Mouse (Mus musculus) neural tube, embryonic 11.5 days (tissue): ENCODE measurements at regions not wholly inside any gene's neighbourhood (a gene's known extent, or its start where the extent isn't known, plus 50 kb on each side); places are given as distances from the start of the nearest gene placed in this dataset.

ENCODE experiments used
- ATAC-seq: fragments of 200-750 bp; cut with Nextera tagmentation; 2 replicates; pipeline ENCODE4 v1.8.0; 2017; ENCODE audit warnings: moderate number of reproducible peaks, mild to moderate bottlenecking, moderate TSS enrichment, moderate library complexity; ENCODE audit not compliant: insufficient read depth, low FRiP score, low TSS enrichment
- DNase-seq: peaks from one replicate; pipeline ENCODE4 v3.0.0-alpha.2; 2015; ENCODE audit warnings: low spot score
- H3K27ac ChIP-seq: fragments of 300-500 bp; sonication (generic); 2 replicates; pipeline ENCODE4 v1.5.1; 2014; ENCODE audit warnings: low read depth, mild to moderate bottlenecking, low read length
- H3K27me3 ChIP-seq: fragments of 300-500 bp; sonication (generic); 2 replicates; pipeline ENCODE4 v1.6.1; 2014; ENCODE audit warnings: mild to moderate bottlenecking, low read length, mixed read lengths; ENCODE audit not compliant: control insufficient read depth, insufficient read depth
- H3K36me3 ChIP-seq: fragments of 300-500 bp; sonication (generic); 2 replicates; pipeline ENCODE4 v1.6.1; 2014; ENCODE audit warnings: mild to moderate bottlenecking, low read length, moderate library complexity, mixed read lengths; ENCODE audit not compliant: control insufficient read depth, insufficient read depth
- H3K4me1 ChIP-seq: fragments of 300-500 bp; sonication (generic); 2 replicates; pipeline ENCODE4 v1.6.1; 2014; ENCODE audit warnings: low read length, mixed read lengths; ENCODE audit not compliant: control insufficient read depth, insufficient read depth
- H3K4me2 ChIP-seq: fragments of 300-500 bp; sonication (generic); 2 replicates; pipeline ENCODE4 v1.6.1; 2014; ENCODE audit warnings: low read depth, mild to moderate bottlenecking, moderate library complexity
- H3K4me3 ChIP-seq: fragments of 300-500 bp; sonication (generic); 2 replicates; pipeline ENCODE4 v1.5.1; 2014; ENCODE audit warnings: low read depth, low read length
- H3K9ac ChIP-seq: fragments of 300-500 bp; sonication (generic); 2 replicates; pipeline ENCODE4 v1.6.1; 2014; ENCODE audit warnings: mild to moderate bottlenecking, low read length
- H3K9me3 ChIP-seq: fragments of 300-500 bp; sonication (generic); 2 replicates; pipeline ENCODE4 v1.6.1; 2016; ENCODE audit warnings: low read length; ENCODE audit not compliant: control insufficient read depth
- WGBS: fragments of 180-500 bp; shearing (Covaris S2); extraction: QIAGEN DNeasy Blood & Tissue Kit; methylation state at CpG from one replicate; pipeline ENCODE4 v1.1.7; 2014; 5-methylcytosine and 5-hydroxymethylcytosine counted together

- no peak for DNase-seq
- Histone ChIP-seq H3K36me3 (no peaks in the 10 kb centered on the region), H3K9ac (no peak overlapping the region), H3K4me1 (no peaks in the 10 kb centered on the region), H3K4me2 (no peak overlapping the region), H3K27ac (no peak overlapping the region), H3K27me3 (no peaks in the 10 kb centered on the region), H3K4me3 (no peak overlapping the region), H3K9me3 (no peaks in the 10 kb centered on the region)
- WGBS = 84% methylated on average over 2 of the region's 2 CpGs
- no peak for ATAC-seq
Measured at GRCm38 (mm10) chr7:75008481-75008880, 300.6 kb downstream of the Sv2b start.

GRCm38 (mm10) chr7:74990198-74990597 lies 318.9 kb downstream of the Sv2b start:
- no peak overlapping the region for H3K9ac ChIP-seq
- no peaks in the 10 kb centered on the region for H3K27me3 ChIP-seq
- no peak for ATAC-seq
- no peaks in the 10 kb centered on the region for H3K9me3 ChIP-seq
- no peak for DNase-seq
- no peaks in the 10 kb centered on the region for H3K36me3 ChIP-seq
- no peaks in the 10 kb centered on the region for H3K4me1 ChIP-seq
- 77% methylated on average over 2 of the region's 2 CpGs for WGBS
- H3K27ac ChIP-seq = no peak overlapping the region
- H3K4me2 ChIP-seq = no peak overlapping the region
- no peak overlapping the region for H3K4me3 ChIP-seq

- no peaks in the 10 kb centered on the region for H3K9me3 ChIP-seq
- H3K4me2 ChIP-seq = no peak overlapping the region
- 58% methylated on average over 2 of the region's 2 CpGs for WGBS
- DNase-seq (no peak), ATAC-seq (no peak)
- no peak overlapping the region for H3K4me3 ChIP-seq
- no peaks in the 10 kb centered on the region for H3K4me1 ChIP-seq
- no peak overlapping the region for H3K27ac ChIP-seq
- H3K27me3 ChIP-seq = no peaks in the 10 kb centered on the region
- no peak overlapping the region for H3K9ac ChIP-seq
- no peaks in the 10 kb centered on the region for H3K36me3 ChIP-seq
Measured at GRCm38 (mm10) chr7:74979479-74979878, 329.6 kb downstream of the Sv2b start.

GRCm38 (mm10) chr7:74975986-74976385 lies 333.1 kb downstream of the Sv2b start:
- no peak for ATAC-seq

GRCm38 (mm10) chr7:74974448-74974847 lies 334.6 kb downstream of the Sv2b start:
- Histone ChIP-seq H3K27me3 (no peaks in the 10 kb centered on the region), H3K9me3 (no peaks in the 10 kb centered on the region), H3K27ac (no peak overlapping the region), H3K4me2 (no peak overlapping the region), H3K4me1 (no peaks in the 10 kb centered on the region), H3K36me3 (no peaks in the 10 kb centered on the region), H3K9ac (no peak overlapping the region), H3K4me3 (no peak overlapping the region)
- no peak for ATAC-seq
- 87% methylated on average over 3 of the region's 3 CpGs for WGBS
- no peak for DNase-seq

More at GRCm38 (mm10) chr7:74975986-74976385, 333.1 kb downstream of the Sv2b start:
- no peaks in the 10 kb centered on the region for H3K9me3 ChIP-seq
- no peak overlapping the region for H3K4me2 ChIP-seq
- no peaks in the 10 kb centered on the region for H3K27me3 ChIP-seq
- H3K27ac ChIP-seq = no peak overlapping the region
- H3K9ac ChIP-seq = no peak overlapping the region
- no peak for DNase-seq
- H3K4me3 ChIP-seq = no peak overlapping the region
- no peaks in the 10 kb centered on the region for H3K4me1 ChIP-seq
- H3K36me3 ChIP-seq = no peaks in the 10 kb centered on the region

- Histone ChIP-seq H3K27ac (no peak overlapping the region), H3K4me1 (no peaks in the 10 kb centered on the region), H3K36me3 (no peaks in the 10 kb centered on the region), H3K27me3 (no peaks in the 10 kb centered on the region), H3K4me2 (no peak overlapping the region), H3K9me3 (no peaks in the 10 kb centered on the region), H3K4me3 (no peak overlapping the region), H3K9ac (no peak overlapping the region)
- no peak for ATAC-seq
- no peak for DNase-seq
- WGBS = 89% methylated on average over 5 of the region's 5 CpGs
Measured at GRCm38 (mm10) chr7:74944421-74945098, 364.5 kb downstream of the Sv2b start.

- no peak for ATAC-seq
- Histone ChIP-seq H3K4me2 (no peak overlapping the region), H3K9me3 (no peaks in the 10 kb centered on the region), H3K27me3 (no peaks in the 10 kb centered on the region), H3K9ac (no peak overlapping the region), H3K4me3 (no peak overlapping the region), H3K36me3 (no peaks in the 10 kb centered on the region), H3K27ac (no peak overlapping the region), H3K4me1 (no peaks in the 10 kb centered on the region)
- DNase-seq = no peak
- WGBS = 89% methylated on average over 4 of the region's 4 CpGs
Measured at GRCm38 (mm10) chr7:74942917-74943316, 366.1 kb downstream of the Sv2b start.

GRCm38 (mm10) chr7:74942146-74942545 lies 366.9 kb downstream of the Sv2b start:
- H3K4me3 ChIP-seq = no peak overlapping the region
- H3K27me3 ChIP-seq = no peaks in the 10 kb centered on the region
- H3K4me2 ChIP-seq = no peak overlapping the region
- WGBS = 71% methylated on average over 3 of the region's 3 CpGs
- H3K36me3 ChIP-seq = no peaks in the 10 kb centered on the region
- H3K9ac ChIP-seq = no peak overlapping the region
- no peak for ATAC-seq
- no peak overlapping the region for H3K27ac ChIP-seq
- DNase-seq = no peak
- H3K9me3 ChIP-seq = no peaks in the 10 kb centered on the region
- no peaks in the 10 kb centered on the region for H3K4me1 ChIP-seq

- no peak for ATAC-seq
- H3K27me3 ChIP-seq = no peaks in the 10 kb centered on the region
- no peaks in the 10 kb centered on the region for H3K36me3 ChIP-seq
- no peak for DNase-seq
- H3K4me2 ChIP-seq = no peak overlapping the region
- no peak overlapping the region for H3K4me3 ChIP-seq
- 62% methylated on average over 8 of the region's 8 CpGs for whole genome bisulfite sequencing
- no peaks in the 10 kb centered on the region for H3K4me1 ChIP-seq
- no peak overlapping the region for H3K9ac ChIP-seq
- no peak overlapping the region for H3K27ac ChIP-seq
- H3K9me3 ChIP-seq = no peaks in the 10 kb centered on the region
Measured at GRCm38 (mm10) chr7:74929142-74929829, 374.7 kb upstream of the Slco3a1 start.
